Mouse (Mus musculus): Measurements from ENCODE around the gene Tgm3. TPM values are rescaled to one million over a fixed set of nuclear protein-coding genes. Genes with fewer than 3 reads are reported as not detected.

Gene Tgm3
- 1 to 10 TPM; 4.3 to 5.1 TPM for total RNA-seq (2021)

DNA sequence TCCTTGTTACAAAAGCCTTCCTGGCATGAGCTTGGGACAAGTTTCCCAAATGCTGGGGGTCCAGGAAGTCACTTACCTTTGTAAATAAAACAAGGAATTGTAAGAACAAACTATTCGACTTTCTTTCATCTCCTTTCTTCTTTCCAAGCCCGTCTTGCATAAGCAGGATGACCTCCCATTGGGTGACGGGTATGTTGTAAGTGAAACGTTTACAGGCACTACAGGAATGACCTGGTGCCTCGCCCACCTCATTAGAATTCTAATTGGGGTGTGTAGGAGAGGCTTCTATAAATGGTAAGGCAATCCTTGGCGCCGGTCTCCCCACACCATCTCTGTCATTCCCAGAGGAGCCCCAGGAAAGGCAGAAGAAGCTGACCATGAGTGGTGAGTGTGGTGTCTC lies at the start of gene Tgm3:
Tgm3 (plus strand) TSS at position 324 of the 400 bp plus-strand sequence.
- intact Hi-C loops (cut with DNase I): no loop called here
- DNase-seq (ENCODE audit: extremely low spot score in 1 of 2, low spot score in 2 of 2): no peak

DNA sequence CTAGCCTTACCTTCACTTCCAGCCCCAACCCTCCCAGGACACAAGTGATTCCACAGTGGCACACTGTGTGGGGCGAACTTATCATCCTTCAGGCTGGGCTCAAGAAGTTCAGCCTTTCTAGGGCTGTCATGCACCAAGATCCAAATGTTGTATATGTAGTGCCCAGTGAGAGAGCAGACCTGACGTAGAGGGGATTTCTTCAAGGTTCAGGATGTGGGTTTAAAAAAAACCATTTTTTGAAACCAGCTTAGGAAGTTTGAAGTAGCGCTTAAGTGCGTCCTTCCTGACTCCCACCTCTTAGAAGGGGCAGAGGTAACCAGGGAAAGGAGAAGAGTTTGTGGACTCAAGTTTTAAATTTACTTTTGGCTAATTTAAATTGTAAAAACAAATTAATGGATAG lies 31.5 kb upstream of the Tgm3 start:
- no peak for DNase-seq (ENCODE audit: extremely low spot score in 1 of 2, low spot score in 2 of 2)
- intact Hi-C loops (cut with DNase I): no loop called here

DNA sequence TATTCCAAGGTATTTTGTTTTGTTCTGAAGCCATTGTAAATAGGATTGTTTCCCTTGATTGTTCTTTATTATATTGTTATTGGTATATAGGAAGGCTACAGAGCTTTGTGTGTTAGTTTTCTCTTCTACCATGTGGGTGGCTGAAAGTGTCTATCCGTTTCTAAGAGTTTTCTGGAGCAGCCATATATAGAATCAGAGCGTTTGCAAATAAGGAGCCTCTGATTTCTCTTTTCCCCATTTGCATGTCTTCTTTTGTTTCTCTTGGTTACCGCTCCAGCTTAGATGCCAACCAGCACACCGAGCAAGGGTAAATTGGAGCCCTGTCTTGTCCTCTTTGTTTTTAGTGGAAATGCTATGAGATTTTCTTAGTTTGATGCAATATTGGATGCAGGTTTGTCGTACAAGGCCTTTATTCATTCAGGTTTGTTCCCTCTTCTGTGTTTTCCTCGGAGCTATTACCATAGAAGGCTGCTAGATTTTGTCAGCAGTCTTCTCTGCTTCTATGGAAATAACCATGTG lies 24.6 kb upstream of the Tgm3 start:
- intact Hi-C loops (cut with DNase I): no loop called here
- peak in 1 of 2 experiments; percentile 23 for DNase-seq (ENCODE audit: extremely low spot score in 1 of 2, low spot score in 2 of 2)

DNA sequence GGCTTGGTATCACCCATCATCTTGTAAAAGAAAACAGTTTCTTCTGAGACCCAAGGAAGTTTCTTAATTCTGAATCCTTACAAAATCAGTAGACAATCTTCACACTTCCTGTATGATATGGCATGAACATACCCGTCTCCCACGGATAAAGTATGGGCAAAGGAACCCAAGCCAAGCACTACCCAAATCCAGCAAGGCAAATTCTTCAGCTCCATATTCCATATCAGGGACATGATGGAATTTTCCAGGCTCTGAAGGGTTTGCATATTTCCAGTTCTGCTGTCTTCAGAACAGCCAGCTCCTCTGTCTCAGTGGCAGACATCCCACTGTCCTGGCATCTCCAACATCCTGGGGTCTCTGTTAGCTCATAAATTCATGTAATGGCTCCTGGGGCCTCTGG lies 22.5 kb upstream of the Tgm3 start:
- no peak for DNase-seq (ENCODE audit: extremely low spot score in 1 of 2, low spot score in 2 of 2)
- intact Hi-C loops (cut with DNase I): no loop called here

DNA sequence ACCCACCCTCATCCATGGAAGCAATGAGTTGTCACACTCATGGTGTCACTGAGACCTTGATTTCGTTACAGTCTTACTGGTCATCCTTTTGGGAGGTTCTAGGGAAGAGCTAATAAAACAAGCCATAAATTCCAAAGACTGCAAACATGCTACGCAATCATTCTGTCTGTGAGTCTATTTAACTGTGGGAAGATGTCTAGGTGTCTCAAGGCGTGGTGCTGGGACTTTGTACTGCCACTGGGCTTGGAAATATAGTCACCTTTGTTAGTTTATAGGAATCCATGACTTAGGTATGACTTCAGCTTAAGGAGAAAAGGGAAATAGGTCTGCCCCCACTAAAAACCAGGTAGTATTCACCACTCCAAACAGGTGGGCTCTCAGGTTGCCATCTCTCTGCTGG lies 17.7 kb upstream of the Tgm3 start:
- intact Hi-C loops (cut with DNase I): no loop called here
- no peak for DNase-seq (ENCODE audit: extremely low spot score in 1 of 2, low spot score in 2 of 2)

DNA sequence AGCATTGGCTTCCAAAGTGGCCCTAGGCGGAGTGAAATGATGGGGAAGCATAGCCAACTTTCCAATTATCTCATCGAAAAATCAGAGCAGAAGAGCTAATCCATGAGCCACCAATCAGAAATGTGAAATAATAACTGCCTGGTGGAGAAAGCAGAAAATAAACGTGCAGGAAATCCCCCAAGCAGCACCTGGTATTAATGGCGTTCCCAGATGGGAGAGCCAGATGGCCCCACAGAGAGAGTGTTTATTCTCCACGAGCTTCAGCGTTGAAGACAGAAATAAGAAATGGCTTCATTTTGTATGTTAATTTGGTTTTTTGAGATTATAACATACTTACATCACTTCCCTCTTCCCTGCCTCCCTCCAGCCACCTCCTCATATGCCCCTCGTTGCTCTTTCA lies 13.7 kb upstream of the Tgm3 start:
- peak in 1 of 2 experiments; percentile 71 for DNase-seq (ENCODE audit: extremely low spot score in 1 of 2, low spot score in 2 of 2)
- intact Hi-C loops (cut with DNase I): loop anchor here (5.0 kb wide), 1 partner anchor 91 kb away; no protein-coding TSS in a partner anchor

DNA sequence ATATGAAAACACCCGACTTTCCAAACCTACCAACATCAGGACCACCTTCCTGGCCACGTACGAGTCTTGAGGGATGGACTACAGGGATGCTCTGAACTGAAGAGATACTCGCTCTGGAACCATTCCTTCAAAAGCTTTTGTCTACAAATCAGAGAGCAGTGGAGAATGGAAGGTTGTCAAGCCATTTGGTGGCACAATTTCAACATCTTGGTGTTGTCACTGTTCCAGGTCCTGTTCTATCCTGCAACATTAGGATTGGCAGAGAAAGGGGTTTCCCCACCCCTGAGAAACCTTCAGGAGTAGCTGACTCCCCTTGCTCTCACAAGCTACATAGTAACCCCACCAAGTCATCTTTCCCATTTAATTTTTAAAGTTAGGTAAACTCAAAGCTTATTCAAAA lies 12.9 kb upstream of the Tgm3 start:
- intact Hi-C loops (cut with DNase I): loop anchor here (5.0 kb wide), 1 partner anchor 92 kb away; no protein-coding TSS in a partner anchor
- DNase-seq (ENCODE audit: extremely low spot score in 1 of 2, low spot score in 2 of 2): no peak

DNA sequence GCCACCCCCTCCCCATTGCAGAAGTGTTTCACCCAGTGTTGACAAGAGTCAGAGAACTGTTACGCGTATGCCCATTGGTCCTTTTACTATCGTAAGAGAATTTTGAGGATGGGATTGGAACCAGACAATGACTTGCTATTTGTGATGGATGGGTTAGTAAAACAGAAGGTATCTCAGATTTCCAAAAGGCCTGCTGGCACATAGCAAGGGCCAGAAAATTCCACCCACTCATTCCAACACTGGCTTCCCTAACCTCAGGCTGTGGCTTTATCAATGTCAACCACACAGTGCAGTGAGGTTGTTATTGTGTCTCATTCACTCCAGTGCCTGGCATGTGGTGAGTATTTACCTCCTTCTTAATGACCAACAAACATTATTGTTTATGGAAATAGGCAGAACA lies 11.5 kb upstream of the Tgm3 start:
- intact Hi-C loops (cut with DNase I): no loop called here
- DNase-seq (ENCODE audit: extremely low spot score in 1 of 2, low spot score in 2 of 2): no peak

DNA sequence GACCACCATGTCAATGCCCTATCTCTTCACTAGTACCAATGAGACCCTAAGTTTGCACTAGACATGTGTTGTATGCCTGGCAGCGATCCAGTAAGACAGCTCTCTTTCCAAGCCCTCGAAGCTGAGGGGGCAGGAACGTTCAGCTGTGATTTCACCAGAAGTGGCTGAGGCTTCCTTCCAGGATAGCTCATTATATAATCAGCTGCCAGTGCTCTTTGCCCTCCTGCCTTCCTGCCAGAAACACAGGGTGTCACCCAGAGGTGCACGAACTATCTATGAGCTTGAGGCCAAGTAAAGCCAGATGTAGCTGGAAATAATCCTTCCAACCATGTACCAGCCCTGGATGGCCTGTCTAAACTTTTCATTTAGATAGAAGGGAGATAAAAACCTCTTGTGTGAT lies 8.1 kb upstream of the Tgm3 start:
- intact Hi-C loops (cut with DNase I): no loop called here
- peak in 1 of 2 experiments; percentile 32 for DNase-seq (ENCODE audit: extremely low spot score in 1 of 2, low spot score in 2 of 2)

DNA sequence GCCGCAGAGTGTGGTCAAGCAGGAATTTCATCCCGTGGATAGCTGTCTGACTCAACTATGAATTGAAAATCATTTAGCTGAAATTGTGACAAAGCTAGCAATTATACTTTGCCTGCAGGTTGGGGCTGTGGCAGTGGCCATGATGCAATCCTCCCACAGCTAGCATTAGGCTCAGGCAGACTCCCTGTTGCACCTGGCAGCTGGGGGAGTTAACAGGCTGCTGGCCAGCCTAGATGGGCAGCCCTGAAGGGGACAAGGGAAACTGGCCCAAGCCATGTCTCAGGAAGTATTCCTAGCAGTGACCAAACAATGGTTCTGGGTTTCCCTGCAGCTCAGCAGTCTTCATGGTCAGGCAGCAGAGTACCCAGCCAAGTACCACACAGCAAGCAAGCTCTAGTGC lies 2.8 kb upstream of the Tgm3 start:
- intact Hi-C loops (cut with DNase I): no loop called here
- no peak for DNase-seq (ENCODE audit: extremely low spot score in 1 of 2, low spot score in 2 of 2)

DNA sequence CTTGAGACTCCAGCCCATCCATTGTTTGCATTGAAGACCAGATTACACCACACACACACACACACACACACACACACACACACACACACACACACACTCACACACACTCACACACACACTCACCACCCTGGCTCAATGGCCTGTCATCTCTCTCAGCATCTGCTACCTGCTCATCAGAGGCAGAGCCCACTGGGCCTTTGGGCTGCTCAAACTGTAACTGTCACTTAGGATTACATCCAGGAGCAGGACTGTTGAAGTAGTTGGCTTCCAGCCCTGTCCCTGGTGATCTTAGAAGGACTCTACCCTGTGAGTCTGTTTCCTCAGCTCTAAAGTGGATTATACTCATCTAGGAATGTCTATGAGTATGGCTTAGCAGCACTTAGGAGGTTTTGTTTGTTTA lies 1.5 kb downstream of the Tgm3 start:
- no peak for DNase-seq (ENCODE audit: extremely low spot score in 1 of 2, low spot score in 2 of 2)
- intact Hi-C loops (cut with DNase I): no loop called here

DNA sequence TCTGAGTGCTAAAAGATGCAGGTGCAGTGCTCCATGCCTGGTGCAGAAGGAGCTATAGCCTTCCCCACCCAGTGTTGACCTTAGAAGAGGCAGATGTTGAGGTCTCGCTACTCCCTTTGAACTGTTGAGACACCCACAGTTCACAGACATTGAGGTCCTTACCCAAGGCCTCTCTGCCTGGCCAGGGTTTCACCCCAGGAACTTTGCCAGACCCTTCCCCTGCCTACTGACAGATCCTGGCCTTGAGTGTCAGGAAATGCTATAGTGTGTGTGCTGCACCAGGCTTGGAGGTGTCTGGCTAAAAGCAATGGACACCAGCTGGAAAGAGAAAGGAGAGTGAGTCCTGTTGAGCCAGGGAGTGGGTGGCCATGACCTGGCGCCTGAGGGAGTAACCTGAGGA lies 3.0 kb downstream of the Tgm3 start:
- DNase-seq (ENCODE audit: extremely low spot score in 1 of 2, low spot score in 2 of 2): no peak
- intact Hi-C loops (cut with DNase I): no loop called here

DNA sequence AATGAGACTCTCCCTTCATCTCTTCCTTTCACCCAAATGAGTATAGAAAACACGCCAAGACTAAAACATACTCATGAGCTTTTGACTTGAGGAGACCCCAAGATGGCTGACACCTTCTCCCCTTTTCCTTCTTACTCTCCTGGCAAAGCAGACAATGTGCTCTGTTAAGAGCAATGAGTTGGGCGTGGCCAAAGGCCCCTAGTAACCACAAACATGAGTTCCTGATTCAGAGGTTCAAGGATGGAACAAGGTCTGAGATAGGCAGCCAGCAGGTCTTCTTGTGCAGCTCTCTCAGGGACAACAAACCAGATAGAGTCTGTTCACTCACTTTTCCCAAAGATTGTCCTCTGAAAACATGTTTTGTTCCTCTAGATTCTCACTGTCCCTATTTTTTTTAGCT lies 5.9 kb downstream of the Tgm3 start:
- no peak for DNase-seq (ENCODE audit: extremely low spot score in 1 of 2, low spot score in 2 of 2)
- intact Hi-C loops (cut with DNase I): no loop called here

DNA sequence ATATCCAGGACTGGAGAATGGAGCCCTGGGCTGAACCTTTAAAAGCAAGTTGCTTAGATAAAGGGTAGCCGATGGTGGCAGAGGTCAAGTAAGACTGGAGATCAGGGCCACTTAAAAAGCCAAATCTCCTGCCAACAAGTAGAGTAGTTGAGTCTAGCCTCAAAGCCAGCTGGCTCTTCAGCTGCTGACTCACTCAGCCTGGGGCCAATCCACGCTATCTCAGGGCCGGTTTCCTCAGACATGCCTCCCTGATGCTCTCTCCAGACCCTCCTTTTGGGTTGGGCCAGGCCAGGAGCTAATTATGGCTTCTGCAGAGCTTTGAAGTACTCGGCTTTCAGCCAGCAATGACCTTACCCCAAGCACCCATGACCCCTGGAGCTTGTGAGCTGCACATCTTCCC lies 15.7 kb downstream of the Tgm3 start:
- no peak for DNase-seq (ENCODE audit: extremely low spot score in 1 of 2, low spot score in 2 of 2)
- intact Hi-C loops (cut with DNase I): no loop called here

DNA sequence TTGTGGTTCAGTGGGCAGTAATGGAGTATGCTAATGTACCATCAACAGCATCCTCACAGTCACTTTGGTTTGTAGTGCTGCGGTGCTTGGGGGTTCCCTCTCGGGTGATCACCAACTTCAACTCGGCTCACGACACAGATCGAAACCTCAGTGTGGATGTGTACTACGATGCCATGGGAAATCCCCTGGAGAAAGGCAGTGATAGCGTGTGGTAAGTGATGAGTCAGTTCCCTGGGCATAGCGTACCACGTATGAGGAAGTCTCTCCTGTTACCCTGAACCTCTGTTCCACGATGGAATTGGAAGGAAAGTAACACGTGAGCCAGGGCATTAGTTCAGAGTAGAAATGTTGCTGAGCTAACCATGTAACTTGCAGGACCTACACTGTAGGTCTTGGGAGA lies 17.7 kb downstream of the Tgm3 start:
- intact Hi-C loops (cut with DNase I): no loop called here
- DNase-seq (ENCODE audit: extremely low spot score in 1 of 2, low spot score in 2 of 2): no peak

DNA sequence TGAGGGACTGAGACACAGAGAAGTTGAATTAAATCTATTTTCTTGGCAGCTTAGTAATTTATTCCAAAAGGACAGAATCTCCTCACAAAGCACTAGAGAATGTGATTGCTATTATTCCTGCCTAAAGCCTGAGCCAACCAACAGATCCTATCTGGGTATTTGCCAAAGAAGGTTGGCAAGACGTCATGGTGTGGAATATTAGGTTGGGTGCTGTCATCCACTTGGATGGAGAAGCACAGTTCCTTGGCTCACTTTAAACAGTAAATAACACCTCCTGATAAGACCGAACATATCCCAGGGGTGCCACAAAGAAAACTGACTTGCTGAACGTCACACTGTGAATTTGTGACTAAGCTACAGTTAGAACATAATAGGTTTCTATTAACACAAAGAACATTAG lies 20.5 kb downstream of the Tgm3 start:
- DNase-seq (ENCODE audit: extremely low spot score in 1 of 2, low spot score in 2 of 2): no peak
- intact Hi-C loops (cut with DNase I): no loop called here

DNA sequence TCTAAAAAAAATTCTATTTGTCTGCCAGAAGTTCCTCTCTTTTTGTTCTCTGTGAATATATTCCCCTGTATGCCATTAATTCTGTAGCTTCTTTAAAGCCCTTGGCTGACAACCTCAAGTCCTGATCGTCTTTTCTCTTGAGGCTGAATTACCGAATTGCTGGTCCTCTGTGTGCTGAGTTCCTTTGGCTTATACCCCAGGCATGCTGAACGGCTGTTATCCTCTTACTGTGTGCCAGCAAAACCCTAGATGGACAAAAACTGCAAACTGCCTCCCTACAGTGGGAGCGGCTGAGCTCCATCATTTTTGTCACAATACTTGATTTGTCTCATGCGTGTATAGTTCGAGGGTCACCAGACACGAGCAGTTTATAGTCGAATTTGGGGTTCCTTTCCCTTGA lies 24.7 kb downstream of the Tgm3 start:
- DNase-seq (ENCODE audit: extremely low spot score in 1 of 2, low spot score in 2 of 2): no peak
- intact Hi-C loops (cut with DNase I): no loop called here

DNA sequence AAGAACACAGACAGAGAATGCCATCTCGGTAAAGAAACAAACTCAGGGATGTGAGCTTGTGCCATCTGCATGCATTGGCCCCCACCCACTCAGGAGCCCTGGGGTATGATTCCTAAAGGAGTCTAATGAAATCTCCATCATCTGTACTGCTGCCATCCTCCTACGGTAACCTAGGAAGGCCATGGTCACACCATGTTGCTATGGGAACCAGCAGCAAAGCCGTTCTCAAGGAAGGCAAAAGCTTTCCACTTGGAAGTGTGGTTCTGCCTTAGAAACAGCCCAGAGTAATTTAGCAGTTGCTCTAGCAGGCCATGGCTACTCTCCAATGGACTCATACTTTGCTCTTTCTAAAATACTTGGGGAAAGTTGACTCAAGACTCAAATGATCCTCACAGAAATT lies 26.8 kb downstream of the Tgm3 start:
- no peak for DNase-seq (ENCODE audit: extremely low spot score in 1 of 2, low spot score in 2 of 2)
- intact Hi-C loops (cut with DNase I): no loop called here

DNA sequence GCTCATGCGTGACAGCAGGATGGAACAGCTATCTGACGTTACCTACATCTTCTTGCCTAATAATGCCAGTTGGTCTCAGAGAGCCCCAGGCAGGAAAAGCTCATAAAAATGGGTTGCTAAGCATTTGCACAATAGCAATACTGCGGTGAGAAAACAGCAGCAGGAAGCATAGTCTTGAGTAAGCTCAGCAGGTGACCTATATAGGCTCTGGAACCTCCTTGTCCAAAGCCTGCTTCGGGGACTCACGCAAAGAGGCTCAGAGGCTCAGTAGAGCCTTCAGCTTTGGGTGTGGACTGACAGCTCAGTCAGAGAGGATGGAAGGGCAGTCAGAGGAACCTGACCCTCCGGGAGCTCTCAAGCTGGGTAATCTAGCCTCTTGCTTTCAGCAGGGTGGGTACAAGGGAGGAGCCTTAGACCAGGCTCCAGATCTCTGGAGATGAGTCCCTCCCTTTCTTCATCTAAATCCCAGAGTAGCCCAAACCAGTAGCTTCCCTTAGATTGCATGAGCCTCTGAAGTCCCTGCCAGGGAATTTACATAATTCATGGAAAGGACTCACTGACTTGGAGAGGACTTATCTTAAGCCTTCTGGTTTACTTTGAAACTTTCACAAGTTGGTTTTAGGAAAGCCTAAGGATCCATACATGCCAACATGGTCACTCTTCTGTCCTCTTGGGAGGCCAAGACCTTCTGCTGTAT lies 28.2 kb downstream of the Tgm3 start:
- intact Hi-C loops (cut with DNase I): no loop called here
- no peak for DNase-seq (ENCODE audit: extremely low spot score in 1 of 2, low spot score in 2 of 2)

DNA sequence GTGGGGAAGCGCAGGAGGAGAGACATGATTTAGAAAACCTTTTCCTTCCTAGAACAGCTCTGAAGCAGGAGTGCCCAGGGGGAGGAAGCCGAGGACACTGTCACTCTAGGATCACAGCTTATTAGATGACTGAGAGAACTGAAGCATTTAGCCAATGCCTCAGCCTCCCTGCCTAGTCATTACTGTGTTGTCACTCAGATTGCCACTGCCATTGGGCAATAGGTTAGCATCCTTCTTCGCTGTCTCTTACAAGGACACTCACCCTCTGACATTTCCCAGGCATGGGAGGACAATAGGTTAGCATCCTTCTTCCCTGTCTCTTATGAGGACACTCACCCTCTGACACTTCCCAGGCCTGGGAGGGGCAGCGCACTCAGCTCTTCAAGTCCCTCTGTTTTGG lies 31.7 kb downstream of the Tgm3 start:
- DNase-seq (ENCODE audit: extremely low spot score in 1 of 2, low spot score in 2 of 2): no peak
- intact Hi-C loops (cut with DNase I): no loop called here

DNA sequence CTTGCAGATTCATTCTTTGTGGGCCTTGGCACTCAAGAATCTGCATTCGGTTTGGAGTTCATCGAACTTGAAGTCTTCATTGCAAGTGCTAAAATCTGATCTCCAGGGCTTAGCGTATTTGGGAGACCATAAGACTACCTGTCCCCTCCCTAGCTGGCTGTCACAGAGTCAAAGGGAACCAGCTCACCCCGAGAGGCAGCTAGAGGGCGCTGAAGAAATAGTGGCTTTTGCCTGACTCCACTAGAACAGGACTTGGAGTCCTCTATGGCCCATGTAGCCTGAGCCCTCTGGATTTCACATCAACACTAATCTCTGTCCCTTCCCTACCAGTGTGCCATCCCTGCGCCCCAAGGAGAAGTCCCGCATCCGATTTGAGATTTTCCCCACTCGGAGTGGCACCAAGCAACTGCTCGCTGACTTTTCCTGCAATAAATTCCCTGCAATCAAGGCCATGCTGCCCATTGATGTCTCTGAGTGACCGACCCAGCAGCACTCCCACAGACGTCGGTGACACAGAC lies 35.8 kb downstream of the Tgm3 start:
- intact Hi-C loops (cut with DNase I): no loop called here
- DNase-seq (ENCODE audit: extremely low spot score in 1 of 2, low spot score in 2 of 2): no peak

Measured in left cerebral cortex, postnatal 10 days (tissue).